Mouse (Mus musculus) kidney, postnatal 0 days (tissue): ENCODE measurements around the gene Tcf25. TPM values are rescaled to one million over a fixed set of nuclear protein-coding genes. Genes with fewer than 3 reads are reported as not detected.

Experiments used
- ATAC-seq: fragments of 200-750 bp; cut with Nextera tagmentation; replicated peaks from 2 replicates; pipeline ENCODE4 v1.8.0; 2017; ENCODE audit warnings: low read depth, moderate number of reproducible peaks, moderate TSS enrichment, moderate library complexity; ENCODE audit not compliant: low FRiP score
- DNase-seq: peaks from one replicate; pipeline ENCODE4 v3.0.0-alpha.2; 2016; ENCODE audit warnings: low spot score
- H3K27ac ChIP-seq: fragments of 300-500 bp; sonication (generic); 2 replicates; pipeline ENCODE4 v1.5.1; 2014; ENCODE audit warnings: mild to moderate bottlenecking
- H3K27me3 ChIP-seq: fragments of 300-500 bp; sonication (generic); 2 replicates; pipeline ENCODE4 v1.6.1; 2014; ENCODE audit warnings: low read length, mixed read lengths; ENCODE audit not compliant: insufficient read depth
- H3K36me3 ChIP-seq: fragments of 300-500 bp; sonication (generic); 2 replicates; pipeline ENCODE4 v1.6.1; 2014; ENCODE audit warnings: low read length, mixed read lengths; ENCODE audit not compliant: insufficient read depth
- H3K4me1 ChIP-seq: fragments of 300-500 bp; sonication (generic); replicated peaks from 2 replicates; pipeline ENCODE4 v1.6.1; 2014; ENCODE audit warnings: antibody characterized with exemption, low read length, mixed read lengths; ENCODE audit not compliant: insufficient read depth
- H3K4me2 ChIP-seq: fragments of 300-500 bp; sonication (generic); 2 replicates; pipeline ENCODE4 v1.6.1; 2014; ENCODE audit warnings: mild to moderate bottlenecking, low read length, moderate library complexity, mixed read lengths
- H3K4me3 ChIP-seq: fragments of 300-500 bp; sonication (generic); replicated peaks from 2 replicates; pipeline ENCODE4 v1.5.1; 2014; ENCODE audit warnings: low read depth, low read length
- H3K9ac ChIP-seq: fragments of 300-500 bp; sonication (generic); 2 replicates; pipeline ENCODE4 v1.6.1; 2014; ENCODE audit warnings: low read depth, low read length
- H3K9me3 ChIP-seq: fragments of 300-500 bp; sonication (generic); replicated peaks from 2 replicates; pipeline ENCODE4 v1.6.1; 2016; ENCODE audit warnings: low read length, inconsistent platforms, mixed read lengths
- CTCF ChIP-seq: IDR thresholded peaks from 2 replicates; pipeline ENCODE4 v1.5.1; 2016; ENCODE audit warnings: antibody characterized with exemption, low read depth, mild to moderate bottlenecking, moderate library complexity
- WGBS: fragments of 180-500 bp; shearing (Covaris S2); extraction: QIAGEN DNeasy Blood & Tissue Kit; methylation state at CpG from one replicate; pipeline ENCODE4 v1.1.7; 2014; 5-methylcytosine and 5-hydroxymethylcytosine counted together
- polyA plus RNA-seq: library from polyadenylated mRNA; unstranded; fragments of >200 nt; fragmentation: Nextera tagmentation; extraction: Ambion mirVana; gene quantifications from 2 replicates; pipeline ENCODE4 v1.2.1, GENCODE M21; 2015

Gene Tcf25
- 168 and 170 TPM in 2 replicates for polyA plus RNA-seq

GRCm38 (mm10) chr8:123373403-123374238 lies at the start of gene Tcf25:
Gene Tcf25, plus strand, starts transcription at chr8:123373753.
- Histone ChIP-seq H3K9me3 (no peaks in the 10 kb centered on the region), H3K4me2 (peak within 1 kb of the TSS; percentile 70), H3K4me3 (peak within 1 kb of the TSS; percentile 84), H3K9ac (peak within 1 kb of the TSS; percentile 89), H3K27me3 (no peaks in the 10 kb centered on the region), H3K27ac (peak within 1 kb of the TSS; percentile 98), H3K36me3 (no peaks in the 10 kb centered on the region), H3K4me1 (peaks cover 4% of the 10 kb centered on the region; the same call in 1 of the 2 replicates)
- ATAC-seq (peak; percentile 90), DNase-seq (peak; percentile 97)
- WGBS: under 1% methylated on average over 70 of the region's 75 CpGs
- TF ChIP-seq CTCF: peak; percentile 67

GRCm38 (mm10) chr8:123328552-123328951 lies 45.0 kb upstream of the Tcf25 start:
- Histone ChIP-seq H3K4me2 (no peak overlapping the region), H3K9ac (no peak overlapping the region), H3K9me3 (no peaks in the 10 kb centered on the region), H3K4me3 (no peak overlapping the region), H3K27ac (no peak overlapping the region), H3K36me3 (no peaks in the 10 kb centered on the region), H3K27me3 (no peaks in the 10 kb centered on the region), H3K4me1 (0 out of 2 replicates have a peak, but pooled peaks cover 2% of the 10 kb centered on the region)
- ATAC-seq: no peak
- no peak for DNase-seq
- no peak for TF ChIP-seq CTCF
- 89% methylated on average over 2 of the region's 2 CpGs for WGBS

GRCm38 (mm10) chr8:123329350-123329749 lies 44.2 kb upstream of the Tcf25 start:
- Histone ChIP-seq H3K4me2 (no peak overlapping the region), H3K9ac (no peak overlapping the region), H3K27ac (no peak overlapping the region), H3K9me3 (no peaks in the 10 kb centered on the region), H3K4me3 (no peak overlapping the region), H3K36me3 (no peaks in the 10 kb centered on the region), H3K27me3 (no peaks in the 10 kb centered on the region), H3K4me1 (0 out of 2 replicates have a peak, but pooled peaks cover 2% of the 10 kb centered on the region)
- ATAC-seq (no peak), DNase-seq (no peak)
- TF ChIP-seq CTCF: no peak
- 81% methylated on average over 4 of the region's 4 CpGs for WGBS

- Histone ChIP-seq H3K4me3 (no peak overlapping the region), H3K4me1 (0 out of 2 replicates have a peak, but pooled peaks cover 2% of the 10 kb centered on the region), H3K36me3 (no peaks in the 10 kb centered on the region), H3K9me3 (no peaks in the 10 kb centered on the region), H3K4me2 (no peak overlapping the region), H3K27ac (no peak overlapping the region), H3K9ac (no peak overlapping the region), H3K27me3 (no peaks in the 10 kb centered on the region)
- no peak for TF ChIP-seq CTCF
- WGBS: 68% methylated on average over 5 of the region's 5 CpGs
- DNase-seq: no peak
- ATAC-seq: no peak
Observed at GRCm38 (mm10) chr8:123329961-123330360, 43.6 kb upstream of the Tcf25 start.

GRCm38 (mm10) chr8:123330701-123331100 lies 42.9 kb upstream of the Tcf25 start:
- 17% methylated on average over 6 of the region's 6 CpGs for WGBS
- Histone ChIP-seq H3K4me1 (0 out of 2 replicates have a peak, but pooled peaks cover 2% of the 10 kb centered on the region), H3K4me2 (no peak overlapping the region), H3K27me3 (no peaks in the 10 kb centered on the region), H3K9ac (no peak overlapping the region), H3K9me3 (no peaks in the 10 kb centered on the region), H3K27ac (no peak overlapping the region), H3K36me3 (no peaks in the 10 kb centered on the region), H3K4me3 (no peak overlapping the region)
- TF ChIP-seq CTCF: no peak
- ATAC-seq: no peak
- DNase-seq: no peak

GRCm38 (mm10) chr8:123331301-123331700 lies 42.3 kb upstream of the Tcf25 start:
- H3K27ac ChIP-seq: no peak overlapping the region
- no peaks in the 10 kb centered on the region for H3K9me3 ChIP-seq
- TF ChIP-seq CTCF: no peak
- H3K4me2 ChIP-seq: no peak overlapping the region
- H3K27me3 ChIP-seq: no peaks in the 10 kb centered on the region
- 0 out of 2 replicates have a peak, but pooled peaks cover 2% of the 10 kb centered on the region for H3K4me1 ChIP-seq
- H3K36me3 ChIP-seq: no peaks in the 10 kb centered on the region
- DNase-seq (no peak), ATAC-seq (no peak)
- 78% methylated on average over 2 of the region's 2 CpGs for WGBS
- H3K9ac ChIP-seq: no peak overlapping the region
- no peak overlapping the region for H3K4me3 ChIP-seq
